Mouse (Mus musculus) intestine, embryonic 14.5 days (tissue): ENCODE measurements around the gene Tmeff2. TPM values are rescaled to one million over a fixed set of nuclear protein-coding genes. Genes with fewer than 3 reads are reported as not detected.

Experiments used
- ATAC-seq: fragments of 200-750 bp; cut with Nextera tagmentation; replicated peaks from 2 replicates; pipeline ENCODE4 v1.8.0; 2017; ENCODE audit warnings: low read depth, moderate number of reproducible peaks, moderate TSS enrichment, moderate library complexity; ENCODE audit not compliant: low FRiP score, low TSS enrichment
- DNase-seq: peaks from one replicate; pipeline ENCODE4 v3.0.0-alpha.2; 2018; ENCODE audit warnings: low spot score
- H3K27ac ChIP-seq: fragments of 300-500 bp; sonication (generic); 2 replicates; pipeline ENCODE4 v1.5.1; 2014; ENCODE audit warnings: low read depth, mild to moderate bottlenecking, control low read depth
- H3K27me3 ChIP-seq: fragments of 300-500 bp; sonication (generic); replicated peaks from 2 replicates; pipeline ENCODE4 v1.6.1; 2014; ENCODE audit warnings: low read length, control low read depth; ENCODE audit not compliant: control insufficient read depth, insufficient read depth
- H3K36me3 ChIP-seq: fragments of 300-500 bp; sonication (generic); 2 replicates; pipeline ENCODE4 v1.6.1; 2014; ENCODE audit warnings: low read length, control low read depth; ENCODE audit not compliant: control insufficient read depth, insufficient read depth
- H3K4me1 ChIP-seq: fragments of 300-500 bp; sonication (generic); replicated peaks from 2 replicates; pipeline ENCODE4 v1.6.1; 2014; ENCODE audit warnings: low read length, control low read depth, mixed read lengths; ENCODE audit not compliant: control insufficient read depth, insufficient read depth
- H3K4me2 ChIP-seq: fragments of 300-500 bp; sonication (generic); 2 replicates; pipeline ENCODE4 v1.6.1; 2014; ENCODE audit warnings: low read length
- H3K4me3 ChIP-seq: fragments of 300-500 bp; sonication (generic); 2 replicates; pipeline ENCODE4 v1.5.1; 2014; ENCODE audit warnings: low read depth, low read length, control low read depth, mixed read lengths
- H3K9ac ChIP-seq: fragments of 300-500 bp; sonication (generic); 2 replicates; pipeline ENCODE4 v1.6.1; 2014; ENCODE audit warnings: mild to moderate bottlenecking, low read length
- H3K9me3 ChIP-seq: fragments of 300-500 bp; sonication (generic); 2 replicates; pipeline ENCODE4 v1.6.1; 2016; ENCODE audit warnings: low read length, control low read depth; ENCODE audit not compliant: control insufficient read depth
- WGBS: fragments of 180-500 bp; shearing (Covaris S2); extraction: QIAGEN DNeasy Blood & Tissue Kit; methylation state at CpG from one replicate; pipeline ENCODE4 v1.1.7; 2014; 5-methylcytosine and 5-hydroxymethylcytosine counted together
- polyA plus RNA-seq: library from polyadenylated mRNA; unstranded; fragments of >200 nt; fragmentation: Nextera tagmentation; extraction: Ambion mirVana; gene quantifications from 2 replicates; pipeline ENCODE4 v1.2.1, GENCODE M21; 2014

Gene Tmeff2
- polyA plus RNA-seq, 1 experiment from 2014 or later: 20.7 TPM

DNA sequence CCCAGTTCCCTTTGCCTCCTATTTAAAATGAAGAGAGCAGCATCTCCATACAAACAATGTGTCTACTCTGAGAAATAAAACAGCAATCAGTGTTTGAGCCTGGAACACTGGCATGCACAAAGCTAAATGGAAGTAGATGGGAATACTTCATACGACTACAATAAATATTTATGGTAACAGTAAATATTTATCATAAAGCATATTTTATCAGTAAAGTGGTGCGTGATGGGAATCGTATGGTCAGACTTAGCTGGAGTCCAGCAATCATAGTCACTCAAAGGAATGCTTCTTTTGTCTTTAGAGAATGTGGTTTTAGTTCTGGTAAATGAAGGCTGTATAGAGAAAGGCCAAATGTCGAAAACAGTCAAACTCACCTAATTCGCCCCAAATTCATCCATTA is 288.6 kb downstream of the Tmeff2 start:
- Histone ChIP-seq H3K9me3 (no peaks in the 10 kb centered on the region), H3K4me1 (peaks cover 16% of the 10 kb centered on the region), H3K4me3 (no peak overlapping the region), H3K27me3 (no peaks in the 10 kb centered on the region), H3K36me3 (no peaks in the 10 kb centered on the region), H3K4me2 (no peak overlapping the region), H3K9ac (no peak overlapping the region), H3K27ac (no peak overlapping the region)
- WGBS: 58% methylated on average over 5 of the region's 5 CpGs
- no peak for DNase-seq
- no peak for ATAC-seq

DNA sequence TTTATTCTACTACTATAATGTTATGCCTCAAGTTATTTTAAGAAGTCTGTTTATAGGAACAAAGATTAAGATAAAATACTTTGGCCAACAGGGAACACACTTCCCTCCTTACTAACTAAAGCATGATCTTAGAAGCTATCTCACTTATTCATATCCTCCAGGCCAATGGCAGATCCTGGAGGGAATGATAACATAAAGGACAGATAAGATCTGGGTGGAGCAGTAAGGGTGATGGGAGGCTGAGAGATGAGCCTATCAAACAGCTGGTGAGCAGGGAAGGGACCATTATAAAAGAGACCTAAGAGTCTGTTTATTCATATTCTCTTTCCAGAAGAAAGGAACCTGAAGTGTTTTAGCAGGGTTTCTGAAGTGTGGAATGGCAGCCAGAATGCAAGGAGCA is 290.8 kb downstream of the Tmeff2 start:
- peaks cover 16% of the 10 kb centered on the region for H3K4me1 ChIP-seq
- no peaks in the 10 kb centered on the region for H3K36me3 ChIP-seq
- no peaks in the 10 kb centered on the region for H3K9me3 ChIP-seq
- no peak overlapping the region for H3K4me2 ChIP-seq
- H3K27me3 ChIP-seq: no peaks in the 10 kb centered on the region
- no peak for DNase-seq
- no peak for ATAC-seq
- H3K4me3 ChIP-seq: no peak overlapping the region
- H3K9ac ChIP-seq: no peak overlapping the region
- no peak overlapping the region for H3K27ac ChIP-seq

DNA sequence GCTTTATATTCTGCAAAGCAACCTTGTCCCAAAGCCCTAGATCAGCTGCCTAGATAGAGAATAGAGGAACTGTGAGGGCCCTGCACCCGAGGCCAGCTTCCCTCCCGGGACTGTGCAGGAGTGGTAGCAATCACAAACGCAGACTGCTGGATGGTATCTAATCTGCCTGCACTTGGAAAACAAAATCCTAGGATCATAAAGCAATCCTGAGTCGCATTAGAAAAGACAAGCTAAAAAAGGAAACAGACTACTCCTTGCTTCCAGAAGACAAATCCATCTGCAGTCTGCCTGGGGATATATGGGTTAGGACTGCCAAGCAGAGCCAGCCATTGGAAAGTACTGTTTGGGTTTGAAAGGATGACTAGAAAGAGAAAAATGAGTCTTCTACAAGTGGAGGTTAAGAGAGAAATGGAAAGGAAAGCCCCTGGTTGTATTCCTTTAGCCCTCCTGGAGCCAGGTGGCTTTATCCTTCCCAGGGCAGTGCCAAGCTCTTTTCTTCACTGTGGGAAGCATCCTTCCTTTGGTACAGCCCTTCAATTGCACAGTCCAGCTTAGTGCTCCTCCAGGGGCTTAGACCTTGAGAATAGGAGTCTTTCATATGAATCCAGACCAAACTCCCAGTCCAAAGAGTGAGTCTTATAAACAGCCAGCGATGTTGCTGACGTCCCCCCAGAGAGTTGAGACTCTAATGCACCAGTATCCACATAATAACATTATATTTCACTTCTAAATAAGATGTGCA is 291.6 kb downstream of the Tmeff2 start:
- H3K27me3 ChIP-seq: no peaks in the 10 kb centered on the region
- WGBS: 37% methylated on average over 6 of the region's 6 CpGs
- H3K4me2 ChIP-seq: no peak overlapping the region
- H3K4me3 ChIP-seq: no peak overlapping the region
- H3K4me1 ChIP-seq: peaks cover 16% of the 10 kb centered on the region
- no peak overlapping the region for H3K9ac ChIP-seq
- peak overlapping the region; percentile 22; the same call in 1 of the 2 replicates for H3K27ac ChIP-seq
- 0 out of 2 replicates have a peak, but pooled peaks have one; percentile 40 for ATAC-seq
- DNase-seq: no peak
- no peaks in the 10 kb centered on the region for H3K9me3 ChIP-seq
- no peaks in the 10 kb centered on the region for H3K36me3 ChIP-seq

DNA sequence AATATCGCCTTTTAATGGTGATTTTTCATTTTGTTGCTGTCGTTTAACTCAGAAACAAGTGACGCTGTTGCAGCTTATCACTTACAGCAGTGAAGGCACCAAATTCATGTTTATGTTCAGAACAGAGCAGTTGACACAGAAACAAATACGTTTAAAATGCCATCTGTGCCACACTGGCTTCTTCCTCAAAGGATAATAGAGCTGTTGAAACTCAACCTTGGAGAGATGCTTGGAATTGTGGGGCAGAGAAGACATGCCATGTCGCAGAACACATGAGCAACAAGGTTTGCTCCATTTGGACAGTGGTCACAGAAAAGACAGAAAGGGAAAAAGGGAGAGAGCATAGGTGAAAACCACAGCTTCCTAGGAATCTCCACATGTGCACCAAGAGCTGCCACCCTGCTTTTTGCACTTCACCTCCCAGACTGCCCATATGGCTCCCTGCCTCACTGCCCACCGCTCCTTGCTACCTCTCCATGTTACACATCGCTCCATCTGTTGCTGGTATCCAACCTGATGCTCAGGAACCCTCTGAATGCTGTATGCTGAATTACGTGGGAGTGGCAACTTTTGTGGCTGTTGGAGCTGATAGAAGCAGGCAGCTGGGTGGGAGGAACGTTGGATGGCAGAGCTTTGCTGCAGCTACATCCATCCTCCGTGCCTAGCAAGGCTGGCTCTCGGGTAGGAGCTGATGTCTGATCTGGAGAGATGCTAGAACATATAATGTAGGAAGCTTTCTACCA is 298.8 kb downstream of the Tmeff2 start:
- DNase-seq (no peak), ATAC-seq (no peak)
- no peak overlapping the region for H3K4me3 ChIP-seq
- H3K9ac ChIP-seq: no peak overlapping the region
- no peak overlapping the region for H3K27ac ChIP-seq
- no peaks in the 10 kb centered on the region for H3K36me3 ChIP-seq
- no peaks in the 10 kb centered on the region for H3K4me1 ChIP-seq
- H3K27me3 ChIP-seq: no peaks in the 10 kb centered on the region
- WGBS: 81% methylated on average over 11 of the region's 11 CpGs
- no peaks in the 10 kb centered on the region for H3K9me3 ChIP-seq
- H3K4me2 ChIP-seq: no peak overlapping the region

DNA sequence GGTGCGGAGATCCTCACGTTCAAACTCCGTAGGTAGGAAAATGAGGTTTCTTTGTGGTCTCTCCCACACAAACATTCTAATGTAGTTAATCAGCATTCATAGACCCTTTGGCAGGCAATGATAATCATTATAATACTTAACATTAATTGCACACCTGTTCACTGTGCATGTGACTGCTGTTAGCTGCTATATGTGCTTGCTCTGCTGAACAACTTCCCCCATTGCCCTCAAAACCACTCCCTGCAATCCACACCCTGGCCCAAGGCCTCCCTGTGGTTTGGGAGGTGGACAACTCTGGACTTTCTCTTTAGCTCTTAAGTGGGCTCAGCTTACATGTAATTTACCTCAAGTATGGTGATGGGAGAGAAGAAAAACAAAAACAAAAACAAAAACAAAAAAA is 299.5 kb downstream of the Tmeff2 start:
- H3K27me3 ChIP-seq: no peaks in the 10 kb centered on the region
- 93% methylated on average over 3 of the region's 3 CpGs for WGBS
- no peak for ATAC-seq
- no peaks in the 10 kb centered on the region for H3K4me1 ChIP-seq
- H3K4me2 ChIP-seq: no peak overlapping the region
- H3K4me3 ChIP-seq: no peak overlapping the region
- no peak overlapping the region for H3K27ac ChIP-seq
- no peak for DNase-seq
- no peak overlapping the region for H3K9ac ChIP-seq
- H3K36me3 ChIP-seq: no peaks in the 10 kb centered on the region
- no peaks in the 10 kb centered on the region for H3K9me3 ChIP-seq

DNA sequence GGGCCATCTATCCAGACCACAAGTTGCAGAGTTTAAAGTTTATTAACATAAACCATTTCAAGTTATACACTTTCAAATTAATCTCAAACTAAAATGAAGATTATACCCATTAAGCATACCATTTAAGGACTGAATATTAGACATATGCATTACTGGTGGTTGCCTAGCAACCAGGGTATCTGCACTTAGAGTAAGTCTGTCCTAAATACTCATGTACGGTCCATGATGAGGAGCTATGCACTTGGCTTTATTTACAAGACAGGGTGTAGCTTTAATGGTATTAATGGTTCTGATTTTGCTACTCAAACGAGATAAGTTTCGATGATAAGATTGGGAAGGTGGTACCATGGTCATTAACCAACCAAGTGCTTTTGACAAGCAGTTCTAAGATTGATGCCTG is 315.2 kb downstream of the Tmeff2 start:
- ATAC-seq: no peak
- 80% methylated on average over 3 of the region's 3 CpGs for WGBS
- H3K36me3 ChIP-seq: no peaks in the 10 kb centered on the region

DNA sequence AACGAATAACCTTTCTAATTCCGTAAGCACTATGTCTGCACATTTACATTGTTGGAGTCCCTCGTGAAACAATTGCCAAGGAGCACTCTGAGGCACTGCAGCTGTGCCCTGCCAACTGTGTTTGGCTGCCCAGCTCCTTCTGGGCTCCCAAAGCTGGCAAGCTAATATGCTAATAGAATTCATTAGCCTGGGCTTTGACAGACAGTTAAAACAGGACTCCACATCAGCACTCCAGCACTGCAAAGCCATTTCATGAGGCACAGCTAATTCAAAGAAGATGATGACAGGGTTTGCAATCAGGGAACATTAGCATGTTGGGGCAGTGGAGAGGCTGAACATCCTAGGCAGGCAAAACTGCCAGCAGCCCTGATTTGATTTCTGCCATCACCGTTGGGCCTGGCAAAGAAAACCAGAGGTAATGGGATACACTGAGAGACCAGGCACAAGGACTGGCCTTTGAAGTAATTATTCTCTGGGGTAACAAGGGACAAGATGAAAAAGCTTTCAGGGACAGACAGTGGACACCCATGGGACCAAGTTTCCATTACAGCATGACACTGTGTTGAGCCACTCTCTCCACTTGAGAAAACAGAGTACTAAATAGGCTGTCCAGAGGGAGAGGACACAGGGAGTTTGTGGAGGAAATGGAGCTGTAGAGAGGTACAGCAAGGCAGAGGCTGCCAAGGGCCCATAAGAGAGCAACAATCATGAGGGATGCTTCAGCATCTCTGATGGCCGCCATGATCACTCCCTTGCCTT is 316.0 kb downstream of the Tmeff2 start:
- ATAC-seq: no peak
- 80% methylated on average over 5 of the region's 5 CpGs for WGBS
- Histone ChIP-seq H3K36me3 (no peaks in the 10 kb centered on the region), H3K27me3 (no peaks in the 10 kb centered on the region), H3K4me1 (no peaks in the 10 kb centered on the region), H3K9me3 (no peaks in the 10 kb centered on the region), H3K9ac (no peak overlapping the region), H3K4me2 (no peak overlapping the region), H3K4me3 (no peak overlapping the region), H3K27ac (no peak overlapping the region)
- DNase-seq: no peak

More for the DNA sequence above, 315.2 kb downstream of the Tmeff2 start:
- H3K4me2 ChIP-seq: no peak overlapping the region
- no peak overlapping the region for H3K4me3 ChIP-seq
- no peak overlapping the region for H3K9ac ChIP-seq
- no peaks in the 10 kb centered on the region for H3K4me1 ChIP-seq
- no peaks in the 10 kb centered on the region for H3K27me3 ChIP-seq
- H3K27ac ChIP-seq: no peak overlapping the region
- no peaks in the 10 kb centered on the region for H3K9me3 ChIP-seq
- DNase-seq: no peak

DNA sequence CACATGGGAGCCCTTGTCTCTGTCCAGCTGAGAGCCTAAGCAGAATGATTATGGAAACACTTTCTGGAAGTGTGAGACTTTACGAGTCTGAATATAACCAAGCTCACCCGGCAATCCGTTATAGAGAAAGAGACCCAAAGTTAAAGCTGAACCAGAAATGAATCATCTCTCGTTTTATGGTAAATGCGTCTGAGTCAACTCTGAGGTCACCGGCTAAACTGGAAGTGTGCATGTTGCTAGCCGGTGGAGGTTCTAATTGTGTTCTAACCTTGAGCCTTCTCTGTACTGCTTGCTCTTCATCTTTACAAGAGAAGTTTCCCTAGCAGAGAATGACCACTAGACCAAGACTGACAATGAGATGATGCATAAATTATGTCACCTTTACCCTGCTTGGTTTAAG is 316.8 kb downstream of the Tmeff2 start:
- no peak overlapping the region for H3K9ac ChIP-seq
- no peak overlapping the region for H3K27ac ChIP-seq
- no peaks in the 10 kb centered on the region for H3K4me1 ChIP-seq
- H3K4me3 ChIP-seq: no peak overlapping the region
- no peak overlapping the region for H3K4me2 ChIP-seq
- H3K27me3 ChIP-seq: no peaks in the 10 kb centered on the region
- H3K36me3 ChIP-seq: no peaks in the 10 kb centered on the region
- DNase-seq (no peak), ATAC-seq (no peak)
- no peaks in the 10 kb centered on the region for H3K9me3 ChIP-seq
- WGBS: 81% methylated on average over 7 of the region's 7 CpGs
